16 mouse cellular contexts compared by ENCODE assay signal in genomic region chr14:76480507-76480906, GRCm38 (mm10).
DNase-seq lines count a peak whose midpoint lies in the region; ATAC-seq and TF ChIP-seq lines count a peak whose summit lies in the region.
"Had no signal": no experiment of that assay in that cellular context is flagged by ENCODE, and none has a peak within 500 bp of the region (broad histone marks: within the 10 kb centered on the region; RNA-seq: fewer than 3 reads in every experiment).

No protein-coding gene starts in this region.

- ATAC-seq in midbrain, embryonic 13.5 days = peak; percentile 46
- ATAC-seq in midbrain, embryonic 16.5 days = no peak

- peak; percentile 20 for DNase-seq in kidney, adult 2 months
- no peak for DNase-seq in kidney, adult 9 months
- DNase-seq in NIH3T3 (ENCODE audit: low read depth) = peak; percentile 60
- no peak for DNase-seq in cerebellum, postnatal 10 days
- no peak for DNase-seq in cerebellum, postnatal 36 days
- DNase-seq: gastrocnemius, postnatal 25 days; right cerebral cortex, postnatal 14 days had no signal

- TF ChIP-seq CTCF in kidney, adult 2 months (conservative IDR thresholded peaks at IDR 0.05; ENCODE audit: insufficient read depth, insufficient read length, low read depth, low read length) = no peak

- no peak overlapping the region for H3K4me2 ChIP-seq in midbrain, embryonic 13.5 days (replicated peaks)
- no peak overlapping the region for H3K4me2 ChIP-seq in midbrain, embryonic 16.5 days (ENCODE audit: low read length)
- peak overlapping the region; percentile 98 for H3K4me2 ChIP-seq in myocyte (ENCODE audit: low read depth)
- H3K4me2 ChIP-seq: forebrain, embryonic 12.5 days; lung, embryonic 14.5 days; stomach, embryonic 15.5 days had no signal

- WGBS in kidney, adult 2 months = 72% methylated on average over 11 of the region's 11 CpGs
- WGBS in midbrain, embryonic 13.5 days = 96% methylated on average over 11 of the region's 11 CpGs
- 95% methylated on average over 11 of the region's 11 CpGs for WGBS in midbrain, embryonic 16.5 days

- no peaks in the 10 kb centered on the region for H3K36me3 ChIP-seq in kidney, adult 2 months (ENCODE audit: control insufficient read depth, insufficient read depth, low read length)
- 0 out of 2 replicates have a peak, but pooled peaks cover 3% of the 10 kb centered on the region for H3K36me3 ChIP-seq in midbrain, embryonic 13.5 days
- no peaks in the 10 kb centered on the region for H3K36me3 ChIP-seq in midbrain, embryonic 16.5 days (ENCODE audit: control insufficient read depth, insufficient read depth, low read length)
- H3K36me3 ChIP-seq in myocyte (ENCODE audit: control insufficient read depth, insufficient read depth) = peaks cover under 1% of the 10 kb centered on the region
- H3K36me3 ChIP-seq: embryonic facial prominence, embryonic 10.5 days; forebrain, embryonic 12.5 days; hindbrain, embryonic 10.5 days; stomach, embryonic 15.5 days had no signal

- H3K27me3 ChIP-seq in kidney, adult 2 months (replicated peaks; ENCODE audit: control insufficient read depth, insufficient read depth, low read length) = no peaks in the 10 kb centered on the region
- no peaks in the 10 kb centered on the region for H3K27me3 ChIP-seq in midbrain, embryonic 13.5 days
- H3K27me3 ChIP-seq in midbrain, embryonic 16.5 days (ENCODE audit: control insufficient read depth, insufficient read depth, low read depth, low read length) = no peaks in the 10 kb centered on the region
- H3K27me3 ChIP-seq in myocyte (ENCODE audit: control insufficient read depth, insufficient read depth, insufficient read length) = no peaks in the 10 kb centered on the region
- H3K27me3 ChIP-seq: forebrain, embryonic 12.5 days; stomach, embryonic 15.5 days had no signal

- no peak overlapping the region for H3ac ChIP-seq in myocyte (ENCODE audit: control insufficient read depth, insufficient read length)

- H3K9me3 ChIP-seq in midbrain, embryonic 13.5 days = no peaks in the 10 kb centered on the region
- H3K9me3 ChIP-seq in midbrain, embryonic 16.5 days (replicated peaks; ENCODE audit: control insufficient read depth, low read length, poor library complexity, severe bottlenecking) = no peaks in the 10 kb centered on the region
- H3K9me3 ChIP-seq: embryonic facial prominence, embryonic 10.5 days; forebrain, embryonic 12.5 days; hindbrain, embryonic 10.5 days; limb, embryonic 10.5 days; stomach, embryonic 15.5 days had no signal

- H3K79me2 ChIP-seq in myocyte (ENCODE audit: control insufficient read depth, insufficient read depth) = peaks cover 6% of the 10 kb centered on the region

- H3K27ac ChIP-seq in kidney, adult 2 months (ENCODE audit: insufficient read depth, low read depth, low read length) = no peak overlapping the region
- H3K27ac ChIP-seq in midbrain, embryonic 13.5 days = no peak overlapping the region
- H3K27ac ChIP-seq in midbrain, embryonic 16.5 days (ENCODE audit: low read length) = no peak overlapping the region
- H3K27ac ChIP-seq: embryonic facial prominence, embryonic 10.5 days; forebrain, embryonic 12.5 days; hindbrain, embryonic 10.5 days; limb, embryonic 10.5 days; stomach, embryonic 15.5 days had no signal

- no peak overlapping the region for H3K9ac ChIP-seq in midbrain, embryonic 13.5 days (replicated peaks)
- H3K9ac ChIP-seq in midbrain, embryonic 16.5 days (ENCODE audit: low read depth, low read length) = no peak overlapping the region
- H3K9ac ChIP-seq: forebrain, embryonic 12.5 days; lung, embryonic 14.5 days; stomach, embryonic 15.5 days had no signal

- no peak for TF ChIP-seq POLR2A in kidney, adult 2 months (IDR thresholded peaks at IDR 0.05; ENCODE audit: low read depth, low read length)
- TF ChIP-seq POLR2A in myocyte (IDR thresholded peaks at IDR 0.05; ENCODE audit: insufficient read length, low read depth) = no peak

- H3K4me3 ChIP-seq in kidney, adult 2 months (ENCODE audit: insufficient read depth, low read depth, low read length) = no peak overlapping the region
- no peak overlapping the region for H3K4me3 ChIP-seq in midbrain, embryonic 13.5 days (replicated peaks)
- H3K4me3 ChIP-seq in midbrain, embryonic 16.5 days (ENCODE audit: low read depth, low read length) = no peak overlapping the region
- H3K4me3 ChIP-seq in myocyte = peak overlapping the region; percentile 19
- H3K4me3 ChIP-seq: embryonic facial prominence, embryonic 10.5 days; forebrain, embryonic 12.5 days; hindbrain, embryonic 10.5 days; limb, embryonic 10.5 days; stomach, embryonic 15.5 days had no signal

- H3K4me1 ChIP-seq in kidney, adult 2 months (ENCODE audit: control insufficient read depth, insufficient read depth, low read length) = peaks cover 7% of the 10 kb centered on the region; the same call in 1 of the 2 replicates
- H3K4me1 ChIP-seq in midbrain, embryonic 13.5 days (replicated peaks) = no peaks in the 10 kb centered on the region
- peaks cover 10% of the 10 kb centered on the region for H3K4me1 ChIP-seq in midbrain, embryonic 16.5 days (ENCODE audit: control insufficient read depth, insufficient read depth, low read length)

TF ChIP-seq in myocyte, 11 proteins besides CTCF, POLR2A, EP300 and RAD21:
- no peak for TF ChIP-seq MYOD1 (IDR thresholded peaks at IDR 0.05; ENCODE audit: control insufficient read depth in 1 of 3, insufficient read length in 2 of 3, low read depth in 2 of 3)
- TF ChIP-seq SRF (IDR thresholded peaks at IDR 0.05; ENCODE audit: control insufficient read depth, insufficient read length, low read depth) = no peak
- TF ChIP-seq TCF12 (IDR thresholded peaks at IDR 0.05; ENCODE audit: insufficient read depth, poor library complexity, severe bottlenecking) = no peak
- no peak for TF ChIP-seq REST (IDR thresholded peaks at IDR 0.05; ENCODE audit: insufficient read depth, insufficient read length)
- no peak for TF ChIP-seq TCF3 (IDR thresholded peaks at IDR 0.05; ENCODE audit: insufficient read length, low read depth)
- TF ChIP-seq CEBPB (IDR thresholded peaks at IDR 0.05; ENCODE audit: insufficient read depth, poor library complexity, severe bottlenecking) = no peak
- no peak for TF ChIP-seq USF1 (IDR thresholded peaks at IDR 0.05; ENCODE audit: low read depth)
- no peak for TF ChIP-seq MAX (IDR thresholded peaks at IDR 0.05; ENCODE audit: low read depth)
- no peak for TF ChIP-seq E2F4 (IDR thresholded peaks at IDR 0.05; ENCODE audit: insufficient read depth)
- no peak for TF ChIP-seq POLR2AphosphoS2 (IDR thresholded peaks at IDR 0.05; ENCODE audit: insufficient read length, low read depth)
- TF ChIP-seq MYOG (IDR thresholded peaks at IDR 0.05; ENCODE audit: control insufficient read depth in 1 of 3, insufficient read depth in 1 of 3, insufficient read length in 2 of 3, low read depth in 2 of 3) = no peak

Comparison
In these comparisons a context has a peak if more than half of its experiments do, and no peak if none do; other contexts are left out.
1. DNase-seq: peak in kidney, adult 2 months (single experiment) and NIH3T3 (single experiment); none in kidney, adult 9 months (single experiment), cerebellum, postnatal 10 days (0 of 2) and cerebellum, postnatal 36 days (0 of 2).